Mouse (Mus musculus) neural tube, embryonic 14.5 days (tissue): ENCODE measurements around the gene Nsun5. TPM values are rescaled to one million over a fixed set of nuclear protein-coding genes. Genes with fewer than 3 reads are reported as not detected.

Experiments
- ATAC-seq: fragments of 200-750 bp; cut with Nextera tagmentation; 2 replicates; pipeline ENCODE4 v1.8.0; 2017; ENCODE audit warnings: low read depth, mild to moderate bottlenecking, moderate TSS enrichment, moderate library complexity
- H3K27ac ChIP-seq: fragments of 300-500 bp; sonication (generic); 2 replicates; pipeline ENCODE4 v1.5.1; 2014; ENCODE audit warnings: low read depth, mild to moderate bottlenecking, control low read depth, low read length, moderate library complexity, mixed read lengths
- H3K27me3 ChIP-seq: fragments of 300-500 bp; sonication (generic); 2 replicates; pipeline ENCODE4 v1.6.1; 2014; ENCODE audit warnings: low read length; ENCODE audit not compliant: control insufficient read depth, insufficient read depth
- H3K36me3 ChIP-seq: fragments of 300-500 bp; sonication (generic); 2 replicates; pipeline ENCODE4 v1.6.1; 2014; ENCODE audit warnings: low read length, mixed read lengths; ENCODE audit not compliant: control insufficient read depth, insufficient read depth
- H3K4me1 ChIP-seq: fragments of 300-500 bp; sonication (generic); 2 replicates; pipeline ENCODE4 v1.6.1; 2014; ENCODE audit warnings: low read length; ENCODE audit not compliant: control insufficient read depth, insufficient read depth
- H3K4me2 ChIP-seq: fragments of 300-500 bp; sonication (generic); 2 replicates; pipeline ENCODE4 v1.6.1; 2014; ENCODE audit warnings: mild to moderate bottlenecking, low read depth, low read length, control low read depth
- H3K4me3 ChIP-seq: fragments of 300-500 bp; sonication (generic); 2 replicates; pipeline ENCODE4 v1.5.1; 2014; ENCODE audit warnings: low read depth, low read length, control low read depth, mixed read lengths
- H3K9ac ChIP-seq: fragments of 300-500 bp; sonication (generic); replicated peaks from 2 replicates; pipeline ENCODE4 v1.6.1; 2014; ENCODE audit warnings: low read depth, mild to moderate bottlenecking, control low read depth, low read length, mixed read lengths
- H3K9me3 ChIP-seq: fragments of 300-500 bp; sonication (generic); 2 replicates; pipeline ENCODE4 v1.6.1; 2016; ENCODE audit warnings: low read length; ENCODE audit not compliant: control insufficient read depth
- WGBS: fragments of 180-500 bp; shearing (Covaris S2); extraction: QIAGEN DNeasy Blood & Tissue Kit; methylation state at CpG from one replicate; pipeline ENCODE4 v1.1.7; 2014; 5-methylcytosine and 5-hydroxymethylcytosine counted together
- polyA plus RNA-seq: library from polyadenylated mRNA; unstranded; fragments of >200 nt; fragmentation: Nextera tagmentation; extraction: Ambion mirVana; gene quantifications from 2 replicates; pipeline ENCODE4 v1.2.1, GENCODE M21; 2014

Gene Nsun5
- polyA plus RNA-seq, 1 experiment from 2014 or later, result 22.8 TPM

- 96% methylated on average over 10 of the region's 10 CpGs for WGBS
- no peak for ATAC-seq
- Histone ChIP-seq H3K9me3 (no peaks in the 10 kb centered on the region), H3K4me2 (no peak overlapping the region), H3K4me1 (no peaks in the 10 kb centered on the region), H3K36me3 (peaks cover 88% of the 10 kb centered on the region), H3K4me3 (no peak overlapping the region), H3K27ac (no peak overlapping the region), H3K9ac (no peak overlapping the region), H3K27me3 (no peaks in the 10 kb centered on the region)
Observed at GRCm38 (mm10) chr5:135381356-135381925, 11.7 kb downstream of the Nsun5 start.

- H3K27me3 ChIP-seq, result no peaks in the 10 kb centered on the region
- no peak overlapping the region for H3K4me2 ChIP-seq
- no peak overlapping the region for H3K27ac ChIP-seq
- H3K9me3 ChIP-seq, result no peaks in the 10 kb centered on the region
- no peak overlapping the region for H3K4me3 ChIP-seq
- H3K4me1 ChIP-seq, result no peaks in the 10 kb centered on the region
- ATAC-seq, result no peak
- H3K36me3 ChIP-seq, result peaks cover 92% of the 10 kb centered on the region
- 95% methylated on average over 7 of the region's 7 CpGs for WGBS
- no peak overlapping the region for H3K9ac ChIP-seq
Observed at GRCm38 (mm10) chr5:135382746-135383145, 13.0 kb downstream of the Nsun5 start.

- 91% methylated on average over 9 of the region's 10 CpGs for WGBS
- Histone ChIP-seq H3K4me2 (no peak overlapping the region), H3K4me1 (no peaks in the 10 kb centered on the region), H3K36me3 (peaks cover 89% of the 10 kb centered on the region), H3K27ac (no peak overlapping the region), H3K27me3 (no peaks in the 10 kb centered on the region), H3K4me3 (no peak overlapping the region), H3K9ac (no peak overlapping the region), H3K9me3 (no peaks in the 10 kb centered on the region)
- ATAC-seq, result no peak
Observed at GRCm38 (mm10) chr5:135383771-135384170, 14.0 kb downstream of the Nsun5 start.

GRCm38 (mm10) chr5:135394004-135394823, 24.5 kb downstream of the Nsun5 start, which contains the start of gene Pom121:
Gene Pom121, minus strand, starts transcription at chr5:135394546.
- peak within 1 kb of the TSS; percentile 96 for H3K9ac ChIP-seq
- ATAC-seq, result peak; percentile 89
- H3K4me3 ChIP-seq, result peak within 1 kb of the TSS; percentile 97
- H3K36me3 ChIP-seq, result peaks cover 24% of the 10 kb centered on the region
- no peaks in the 10 kb centered on the region for H3K27me3 ChIP-seq
- H3K27ac ChIP-seq, result peak within 1 kb of the TSS; percentile 78
- no peaks in the 10 kb centered on the region for H3K9me3 ChIP-seq
- H3K4me2 ChIP-seq, result peak within 1 kb of the TSS; percentile 77
- peaks cover 10% of the 10 kb centered on the region; the same call in 1 of the 2 replicates for H3K4me1 ChIP-seq
- under 1% methylated on average over 69 of the region's 110 CpGs for WGBS

GRCm38 (mm10) chr5:135395826-135396225, 26.1 kb downstream of the Nsun5 start:
- H3K9ac ChIP-seq, result no peak overlapping the region
- H3K9me3 ChIP-seq, result no peaks in the 10 kb centered on the region
- no peak for ATAC-seq
- H3K4me1 ChIP-seq, result peaks cover 10% of the 10 kb centered on the region; the same call in 1 of the 2 replicates
- H3K27me3 ChIP-seq, result no peaks in the 10 kb centered on the region
- peaks cover 15% of the 10 kb centered on the region for H3K36me3 ChIP-seq
- H3K4me3 ChIP-seq, result no peak overlapping the region
- WGBS, result 49% methylated on average over 5 of the region's 5 CpGs
- H3K27ac ChIP-seq, result no peak overlapping the region
- H3K4me2 ChIP-seq, result no peak overlapping the region

- Histone ChIP-seq H3K4me3 (no peak overlapping the region), H3K4me1 (no peaks in the 10 kb centered on the region), H3K4me2 (no peak overlapping the region), H3K36me3 (no peaks in the 10 kb centered on the region), H3K27ac (no peak overlapping the region), H3K9me3 (no peaks in the 10 kb centered on the region), H3K9ac (no peak overlapping the region), H3K27me3 (no peaks in the 10 kb centered on the region)
- WGBS, result 74% methylated on average over 6 of the region's 6 CpGs
- ATAC-seq, result no peak
Observed at GRCm38 (mm10) chr5:135399382-135399781, 29.6 kb downstream of the Nsun5 start.

GRCm38 (mm10) chr5:135400244-135400643, 30.5 kb downstream of the Nsun5 start:
- H3K9me3 ChIP-seq, result no peaks in the 10 kb centered on the region
- peak; percentile 70; the same call in 1 of the 2 replicates for ATAC-seq
- H3K36me3 ChIP-seq, result no peaks in the 10 kb centered on the region
- H3K4me2 ChIP-seq, result no peak overlapping the region
- no peak overlapping the region for H3K9ac ChIP-seq
- H3K4me1 ChIP-seq, result no peaks in the 10 kb centered on the region
- H3K27me3 ChIP-seq, result no peaks in the 10 kb centered on the region
- WGBS, result 7% methylated on average over 2 of the region's 2 CpGs
- no peak overlapping the region for H3K27ac ChIP-seq
- H3K4me3 ChIP-seq, result no peak overlapping the region

GRCm38 (mm10) chr5:135404623-135405022, 34.9 kb downstream of the Nsun5 start:
- H3K4me3 ChIP-seq, result no peak overlapping the region
- 32% methylated on average over 20 of the region's 20 CpGs for WGBS
- H3K36me3 ChIP-seq, result no peaks in the 10 kb centered on the region
- no peak overlapping the region for H3K27ac ChIP-seq
- peak; percentile 71; the same call in 1 of the 2 replicates for ATAC-seq
- peak overlapping the region; percentile 14; the same call in 1 of the 2 replicates for H3K4me2 ChIP-seq
- H3K9ac ChIP-seq, result no peak overlapping the region
- H3K4me1 ChIP-seq, result no peaks in the 10 kb centered on the region
- no peaks in the 10 kb centered on the region for H3K27me3 ChIP-seq
- H3K9me3 ChIP-seq, result no peaks in the 10 kb centered on the region

GRCm38 (mm10) chr5:135405437-135405836, 35.7 kb downstream of the Nsun5 start:
- no peaks in the 10 kb centered on the region for H3K27me3 ChIP-seq
- H3K27ac ChIP-seq, result no peak overlapping the region
- no peaks in the 10 kb centered on the region for H3K4me1 ChIP-seq
- 82% methylated on average over 9 of the region's 9 CpGs for WGBS
- H3K36me3 ChIP-seq, result peaks cover 5% of the 10 kb centered on the region
- no peak overlapping the region for H3K4me3 ChIP-seq
- ATAC-seq, result no peak
- no peak overlapping the region for H3K9ac ChIP-seq
- no peaks in the 10 kb centered on the region for H3K9me3 ChIP-seq
- H3K4me2 ChIP-seq, result no peak overlapping the region
